8 mouse cellular contexts compared by ENCODE assay signal in the genomic region with DNA sequence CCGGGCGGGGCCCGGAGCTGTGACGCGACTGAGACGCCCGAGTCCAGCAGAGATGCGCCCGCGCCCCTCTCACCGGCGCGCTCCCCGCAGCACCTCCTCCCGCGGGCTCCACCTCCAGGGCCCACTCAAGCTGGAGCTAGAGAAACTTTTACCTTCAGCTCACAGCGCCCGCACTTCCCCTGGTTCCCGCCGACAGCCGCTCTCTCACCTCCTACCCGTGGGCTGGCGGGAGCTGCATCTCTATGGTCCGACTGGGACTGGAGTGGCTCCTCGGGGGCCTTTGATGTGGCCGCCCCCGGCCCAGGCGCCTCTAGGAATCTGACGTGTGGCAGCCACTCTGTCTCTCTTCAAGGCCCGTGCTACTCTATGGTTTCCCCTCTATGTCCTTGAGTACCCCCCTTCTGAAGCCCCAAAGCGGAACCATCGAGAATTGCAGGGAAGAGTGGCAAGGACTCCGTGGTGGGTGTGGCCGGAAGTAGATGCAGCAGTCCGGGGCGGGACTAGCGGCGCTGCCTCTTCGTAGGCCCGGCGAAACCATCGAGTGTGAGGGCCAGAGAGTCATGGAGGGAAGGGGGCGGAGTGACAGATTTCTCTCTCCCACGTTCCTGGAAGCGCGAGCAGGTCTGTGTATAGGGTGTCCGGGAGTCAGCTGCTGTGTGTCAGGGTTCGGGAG. TPM values are rescaled to one million over a fixed set of nuclear protein-coding genes. Genes with fewer than 3 reads are reported as not detected.
DNase-seq lines count a peak whose midpoint lies in the region; ATAC-seq lines count a peak whose summit lies in the region.

A gene (minus strand): TSS at position 474 of the 673 bp plus-strand sequence.
A gene (plus strand): TSS at position 517 of the 673 bp plus-strand sequence.

- peak; percentile 99 to 100 for DNase-seq in adrenal gland, adult (ENCODE audit: inconsistent age in 2 of 2, low spot score in 1 of 2)
- peak; percentile 100 for DNase-seq in embryo, embryonic 10.5 days (ENCODE audit: low spot score)
- DNase-seq in gastrocnemius, postnatal 14 days, result peak; percentile 99
- peak; percentile 99 for DNase-seq in left cerebral cortex, postnatal 10 days (ENCODE audit: extremely low spot score in 1 of 2, low spot score in 2 of 2)
- DNase-seq in right cerebral cortex, postnatal 25 days, result peak; percentile 98
- DNase-seq in urinary bladder, postnatal 4 days (ENCODE audit: low spot score in 2 of 2), result peak; percentile 97

- intact Hi-C loops in gastrocnemius, postnatal 14 days (cut with DNase I; ENCODE audit: low total_unique reads), result no loop called here
- intact Hi-C loops in left cerebral cortex, postnatal 10 days (cut with DNase I), result no loop called here

- peak; percentile 91 for ATAC-seq in inflammation-experienced regulatory T-cells, adult 6 months
- ATAC-seq in megakaryocyte-erythroid progenitor cell, adult 5-6 weeks (replicated peaks; ENCODE audit: low FRiP score, low TSS enrichment, poor library complexity, severe bottlenecking), result peak; percentile 92

RNA-seq across cellular contexts. Expression of the first gene that starts in this region (rescaled TPM):
- 1 to 10 TPM; 7.7 to 8.5 TPM for total RNA-seq in gastrocnemius, postnatal 14 days (2021)
- polyA plus RNA-seq in inflammation-experienced regulatory T-cells, adult 6 months (2017; shearing (Covaris generic)), result 10 to 100 TPM in 2 of 3 experiments, 1 to 10 TPM in 1; 8.3 to 20.9 (median 11.0) TPM
- 10 to 100 TPM; 24.1 to 25.3 TPM for total RNA-seq in left cerebral cortex, postnatal 10 days (2021)
- 26.5 and 29.8 TPM in 2 replicates for total RNA-seq in megakaryocyte-erythroid progenitor cell, adult 5-6 weeks (2014; fragmentation: Nextera tagmentation)
- total RNA-seq in megakaryocyte-erythroid progenitor cell, adult 5-6 weeks (2017), result 12.3 and 13.8 TPM in 2 replicates

RNA-seq across cellular contexts. Expression of the second gene that starts in this region (rescaled TPM):
- total RNA-seq in gastrocnemius, postnatal 14 days (2021), result 10 to 100 TPM; 13.1 to 16.8 TPM
- 10 to 100 TPM; 11.1 to 16.0 (median 15.5) TPM for polyA plus RNA-seq in inflammation-experienced regulatory T-cells, adult 6 months (2017; shearing (Covaris generic))
- 10 to 100 TPM; 21.2 to 23.1 TPM for total RNA-seq in left cerebral cortex, postnatal 10 days (2021)
- 27.8 and 29.7 TPM in 2 replicates for total RNA-seq in megakaryocyte-erythroid progenitor cell, adult 5-6 weeks (2014; fragmentation: Nextera tagmentation)
- total RNA-seq in megakaryocyte-erythroid progenitor cell, adult 5-6 weeks (2017), result 14.4 and 21.1 TPM in 2 replicates

Comparison
In these comparisons a context has a peak if more than half of its experiments do, and no peak if none do; other contexts are left out.
1. Peak in every context shown above with its lines: DNase-seq and ATAC-seq.